Mouse (Mus musculus): ENCODE measurements at regions not wholly inside any gene's neighbourhood (a gene's known extent, or its start where the extent isn't known, plus 50 kb on each side); places are given as distances from the start of the nearest gene placed in this dataset.

- DNase-seq (ENCODE audit: low read depth in 1 of 2, low spot score in 2 of 2) = no peak
Measured at GRCm38 (mm10) chr11:93808431-93808830, 77.1 kb downstream of the Utp18 start.

DNA sequence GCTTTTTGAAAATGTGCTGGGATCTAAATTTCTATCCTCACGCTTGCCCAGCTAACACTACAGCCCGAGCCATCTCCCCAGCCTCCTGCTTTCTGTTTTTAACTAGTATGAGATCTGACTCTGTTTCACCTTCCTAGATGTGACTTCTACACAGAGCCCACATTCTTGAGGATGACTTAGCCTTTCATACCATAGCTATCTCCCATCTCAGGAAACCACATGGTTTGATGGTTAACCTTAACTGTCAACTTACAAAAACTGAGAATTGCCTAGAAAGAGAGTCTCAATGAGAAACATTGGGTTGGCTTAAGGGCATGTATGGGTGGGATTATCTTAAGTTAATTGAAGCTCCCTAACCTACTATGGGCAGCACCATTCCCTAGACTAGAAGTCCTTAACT lies 78.4 kb downstream of the Utp18 start:
- no peak for DNase-seq (ENCODE audit: low read depth in 1 of 2, low spot score in 2 of 2)

GRCm38 (mm10) chr11:93771143-93771940 lies 114.2 kb downstream of the Utp18 start:
- no peak for DNase-seq (ENCODE audit: low read depth in 1 of 2, low spot score in 2 of 2)

GRCm38 (mm10) chr11:93765961-93766360 lies 119.6 kb downstream of the Utp18 start:
- DNase-seq (ENCODE audit: low read depth in 1 of 2, low spot score in 2 of 2) = no peak

DNA sequence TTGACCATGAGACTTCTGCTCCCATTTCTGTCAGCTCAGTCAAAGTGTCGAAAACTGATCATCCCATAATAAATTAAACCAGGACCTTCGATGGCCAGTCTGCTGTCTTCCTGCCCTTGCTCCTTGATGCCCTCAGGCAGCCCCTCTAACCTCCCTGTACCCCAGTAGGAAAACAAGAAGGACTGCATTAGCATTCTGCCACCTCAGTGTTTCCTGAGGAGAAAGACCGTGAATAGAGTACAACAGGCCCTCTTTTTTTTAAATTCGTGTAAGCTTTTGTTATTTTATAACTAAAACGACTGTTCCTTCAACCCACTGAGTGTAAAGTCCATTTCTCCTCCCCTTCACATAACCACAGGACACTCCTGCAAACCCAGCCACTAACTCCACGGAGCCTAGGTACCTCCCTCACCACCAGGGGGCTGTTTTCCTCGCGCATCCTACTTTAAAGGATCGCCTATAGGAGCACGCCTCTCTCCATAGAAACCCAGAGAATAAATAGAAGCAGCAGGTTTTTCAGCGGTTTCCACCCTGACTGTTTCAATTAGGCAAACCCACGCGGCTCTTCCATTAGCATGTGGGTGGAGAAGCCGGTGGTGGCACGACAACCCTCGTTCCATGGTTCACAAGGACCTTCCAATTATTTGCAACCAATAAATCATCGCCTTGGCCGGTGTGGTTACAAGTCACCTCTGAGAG lies 122.6 kb downstream of the Utp18 start:
- DNase-seq (ENCODE audit: low read depth in 1 of 2, low spot score in 2 of 2) = no peak

DNA sequence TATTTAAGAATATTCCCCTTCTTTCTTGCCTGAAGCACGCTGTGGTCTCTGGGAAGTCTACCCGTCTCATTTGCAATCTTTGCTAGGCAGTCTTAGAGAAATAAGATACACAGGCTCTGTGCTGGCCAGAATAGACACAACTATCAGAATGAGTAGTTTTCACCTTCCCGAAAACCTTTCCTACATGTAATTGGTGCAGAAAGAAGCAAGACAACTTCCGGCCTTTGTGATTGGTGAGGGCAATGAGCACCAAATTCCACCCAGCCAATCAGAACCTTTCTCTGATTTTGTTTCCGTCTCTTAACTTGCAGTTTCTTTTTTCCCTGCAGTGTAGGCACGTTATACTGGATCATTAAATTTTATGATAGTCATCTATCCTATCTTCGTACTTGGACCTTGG lies 127.7 kb downstream of the Utp18 start:
- DNase-seq (ENCODE audit: low read depth in 1 of 2, low spot score in 2 of 2) = no peak

GRCm38 (mm10) chr11:93736618-93737017 lies 148.9 kb downstream of the Utp18 start:
- no peak for DNase-seq (ENCODE audit: low read depth in 1 of 2, low spot score in 2 of 2)

GRCm38 (mm10) chr11:93733568-93734185 lies 151.9 kb downstream of the Utp18 start:
- DNase-seq (ENCODE audit: low read depth in 1 of 2, low spot score in 2 of 2) = no peak

DNA sequence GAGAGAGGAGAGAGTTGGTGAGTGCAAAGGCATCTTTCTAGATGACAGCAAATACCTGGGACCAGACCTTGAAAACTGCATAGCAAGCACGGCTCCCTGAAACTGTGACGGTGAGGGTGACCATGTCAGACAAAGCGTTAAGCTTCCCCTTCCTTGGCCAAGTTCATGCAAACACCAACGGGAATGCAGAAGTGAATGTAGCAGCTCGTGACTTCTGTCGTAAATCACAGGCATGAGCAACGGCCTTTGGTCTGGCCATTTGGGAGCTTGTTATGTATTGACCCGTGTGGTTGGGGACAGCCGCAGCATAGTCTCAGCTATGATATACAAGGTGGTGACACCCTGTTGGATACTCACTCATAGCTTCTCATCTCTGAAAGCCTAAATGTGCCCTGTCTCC lies 156.4 kb downstream of the Utp18 start:
- peak; percentile 14 to 31 for DNase-seq (ENCODE audit: low read depth in 1 of 2, low spot score in 2 of 2)

DNA sequence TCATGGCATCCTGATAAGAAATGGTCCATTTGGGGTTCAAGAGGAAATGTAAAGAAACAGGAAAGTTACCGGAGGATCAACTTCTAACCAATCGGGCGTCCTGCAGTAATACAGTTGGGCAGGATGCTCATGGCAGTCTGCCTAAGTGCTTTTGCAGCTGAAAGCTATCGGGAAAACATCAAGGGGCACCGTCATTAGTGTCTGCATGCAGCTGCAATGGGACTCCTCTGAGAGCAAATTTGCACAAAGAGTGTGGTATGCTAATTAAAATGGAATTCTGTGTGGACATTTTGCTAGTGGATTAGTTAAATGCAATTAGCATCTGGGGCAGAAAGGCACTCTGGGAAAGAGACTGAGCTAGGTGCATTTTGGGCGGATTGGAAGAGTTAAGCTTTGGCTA lies 160.3 kb downstream of the Utp18 start:
- no peak for DNase-seq (ENCODE audit: low read depth in 1 of 2, low spot score in 2 of 2)

DNA sequence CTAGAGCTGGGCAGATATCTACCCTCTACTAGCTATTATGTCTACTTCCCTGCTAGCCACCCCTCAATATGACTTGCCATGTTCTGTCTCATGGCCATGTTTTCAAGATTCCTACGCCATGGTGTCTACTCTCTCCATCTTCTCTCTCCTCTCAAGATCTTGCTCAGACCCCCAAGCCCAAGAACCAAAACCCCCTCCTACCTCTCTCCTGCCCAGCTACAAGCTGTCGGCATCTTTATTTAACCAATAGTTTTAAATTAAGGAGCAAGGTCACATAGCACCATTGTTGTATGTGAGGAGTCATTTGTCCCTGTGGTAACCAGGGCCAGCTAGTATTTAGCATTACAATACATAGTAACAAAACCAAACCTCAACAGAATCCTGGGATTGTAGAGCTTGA lies 166.4 kb downstream of the Utp18 start:
- no peak for DNase-seq (ENCODE audit: low read depth in 1 of 2, low spot score in 2 of 2)

DNA sequence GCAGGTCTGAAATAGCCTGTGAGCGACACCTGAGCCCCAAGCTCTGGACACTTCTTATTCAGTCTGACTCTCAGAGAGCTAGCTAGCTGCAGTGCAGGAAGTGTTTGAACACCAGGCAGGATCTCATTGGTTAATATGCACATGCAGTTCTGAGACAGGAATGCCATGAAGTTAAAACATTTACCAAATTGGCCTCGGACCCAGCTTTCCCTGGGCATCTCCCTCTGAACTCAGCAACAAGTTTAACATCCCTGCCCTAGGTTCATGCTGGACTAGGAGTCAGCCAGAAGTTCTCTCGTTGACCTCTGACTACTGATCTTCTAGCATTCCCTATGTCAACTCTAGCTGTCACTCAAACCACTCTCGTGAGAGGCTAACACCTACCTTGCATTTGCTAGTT lies 175.9 kb downstream of the Utp18 start:
- no peak for DNase-seq (ENCODE audit: low read depth in 1 of 2, low spot score in 2 of 2)

DNA sequence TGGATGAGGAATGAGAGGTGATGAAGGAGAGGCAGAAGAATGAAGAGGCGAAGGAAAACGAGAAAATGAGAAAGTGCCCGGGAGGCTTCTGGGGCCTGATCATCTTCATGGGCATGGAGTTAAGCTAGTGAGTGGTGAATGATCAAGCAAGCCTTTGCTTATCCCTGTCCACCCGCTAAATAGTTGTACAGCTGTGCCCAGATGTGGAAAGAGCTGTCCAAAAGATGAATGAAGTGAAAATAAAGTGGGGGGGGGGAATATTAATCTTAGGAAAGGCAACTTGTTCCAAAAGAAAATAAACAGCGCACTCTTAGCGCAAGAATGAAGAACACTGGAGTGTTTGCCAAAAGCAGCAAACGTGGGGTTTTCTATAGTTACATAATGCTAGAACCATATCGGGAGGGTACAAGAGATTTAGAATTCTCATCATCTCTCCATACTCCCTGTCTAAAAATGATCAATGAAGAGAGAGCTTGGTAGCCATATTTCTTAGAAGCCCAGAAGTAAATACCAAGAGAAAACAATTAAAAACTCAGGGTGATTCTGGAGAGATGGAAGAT lies 188.5 kb downstream of the Utp18 start:
- no peak for DNase-seq (ENCODE audit: low read depth in 1 of 2, low spot score in 2 of 2)

DNA sequence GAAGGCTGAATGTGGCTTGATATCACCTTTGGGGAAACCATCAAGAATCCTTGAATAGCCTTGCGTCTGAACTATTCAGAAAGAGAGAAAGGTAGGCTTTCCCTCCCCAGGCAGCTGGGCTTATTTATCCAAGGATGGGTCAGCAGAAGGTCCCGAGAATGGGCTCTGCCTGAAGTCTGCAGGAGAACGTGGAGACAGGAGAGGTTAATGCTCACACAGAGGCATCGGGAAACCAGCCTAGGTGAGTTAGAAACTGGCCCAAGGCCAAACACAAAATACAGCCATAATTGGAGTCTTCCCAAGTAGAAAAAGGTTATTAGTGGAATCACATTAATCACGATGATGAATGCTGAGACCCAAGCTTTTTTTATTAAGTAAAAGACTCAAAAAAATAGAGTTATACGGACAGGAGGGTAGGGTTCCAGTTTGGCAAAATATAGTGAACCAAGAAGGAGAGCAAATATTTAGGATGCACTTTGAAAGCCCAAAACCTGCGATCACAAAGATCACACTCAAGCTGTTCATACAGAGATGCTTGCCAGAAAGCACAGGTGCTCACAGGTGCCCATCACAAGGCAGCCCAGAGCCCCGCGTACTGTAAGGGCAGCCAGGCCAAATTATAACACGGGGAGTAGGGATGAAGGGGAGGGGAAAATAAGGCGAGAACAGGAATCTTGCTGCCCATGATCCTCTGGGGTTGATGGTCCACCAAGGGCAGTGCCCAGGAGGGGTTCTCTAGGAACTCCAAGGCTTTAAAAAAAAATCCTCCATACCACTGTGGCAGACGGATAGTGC lies 189.3 kb downstream of the Utp18 start:
- no peak for DNase-seq (ENCODE audit: low read depth in 1 of 2, low spot score in 2 of 2)

GRCm38 (mm10) chr11:93683691-93684090 lies 201.9 kb downstream of the Utp18 start:
- no peak for DNase-seq (ENCODE audit: low read depth in 1 of 2, low spot score in 2 of 2)

- DNase-seq (ENCODE audit: low read depth in 1 of 2, low spot score in 2 of 2) = no peak
Measured at GRCm38 (mm10) chr11:93676299-93676698, 209.3 kb downstream of the Utp18 start.

DNA sequence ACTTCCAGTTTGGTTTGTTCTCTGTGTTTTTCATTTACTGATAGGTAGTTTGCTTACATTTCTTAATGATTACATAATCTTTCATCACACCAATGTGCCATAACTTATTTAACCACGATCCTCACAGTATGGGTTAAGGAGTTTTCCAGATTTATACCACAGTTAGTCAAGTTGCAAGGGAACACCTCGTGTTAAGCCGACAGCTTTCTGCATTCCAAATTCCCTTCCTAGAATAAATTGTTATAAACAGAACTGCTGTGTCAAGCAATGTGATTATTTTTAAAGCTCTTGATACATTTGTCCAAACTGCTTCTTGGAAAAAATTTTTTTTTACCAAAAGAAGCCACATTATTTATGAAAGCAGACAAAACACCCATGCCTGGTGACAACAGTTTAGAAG lies 213.5 kb downstream of the Utp18 start:
- no peak for DNase-seq (ENCODE audit: low read depth in 1 of 2, low spot score in 2 of 2)

DNA sequence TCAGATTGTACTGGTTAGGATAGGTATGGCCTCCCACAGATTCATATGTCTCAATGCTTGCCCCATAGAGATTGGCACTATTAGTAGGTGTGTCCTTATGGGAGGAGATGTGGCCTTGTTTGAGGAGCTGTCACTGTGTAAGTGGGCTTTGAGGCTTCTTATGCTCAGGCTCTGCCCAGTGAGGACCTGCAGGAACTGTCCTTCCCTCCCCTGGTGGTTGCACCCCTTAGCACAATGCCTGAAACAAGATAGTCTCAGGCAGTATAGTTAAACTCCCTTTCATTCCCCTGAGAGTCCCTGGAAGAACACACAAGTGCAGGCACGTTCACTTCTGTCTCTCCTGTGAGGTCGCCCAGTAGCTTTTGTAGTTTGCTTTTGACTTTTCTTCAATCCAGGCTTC lies 223.9 kb downstream of the Utp18 start:
- DNase-seq (ENCODE audit: low read depth in 1 of 2, low spot score in 2 of 2) = no peak

DNA sequence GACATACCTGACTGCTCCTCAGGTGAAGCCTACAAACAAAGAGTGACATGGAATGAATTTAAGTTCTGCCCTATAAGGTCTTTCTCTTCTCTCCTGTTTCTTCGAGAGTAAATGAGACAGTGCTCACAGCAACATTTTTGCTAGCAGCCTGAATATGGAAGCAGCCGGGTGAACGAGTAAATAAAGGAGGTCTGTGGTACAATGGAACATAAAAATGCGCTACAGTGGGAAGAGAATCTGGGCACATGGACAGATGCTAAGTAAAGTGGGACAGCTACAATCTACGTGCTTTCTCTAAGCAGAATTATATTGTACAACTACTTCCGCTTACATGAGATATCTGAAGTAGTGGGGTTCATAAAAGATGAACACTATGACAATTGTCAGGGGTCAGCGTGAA lies 225.2 kb downstream of the Utp18 start:
- DNase-seq (ENCODE audit: low read depth in 1 of 2, low spot score in 2 of 2) = no peak

GRCm38 (mm10) chr11:93658719-93659118 lies 226.8 kb downstream of the Utp18 start:
- no peak for DNase-seq (ENCODE audit: low read depth in 1 of 2, low spot score in 2 of 2)

- DNase-seq (ENCODE audit: low read depth in 1 of 2, low spot score in 2 of 2) = no peak
Measured at GRCm38 (mm10) chr11:93655602-93656239, 229.8 kb downstream of the Utp18 start.
